Mouse (Mus musculus) heart, embryonic 15.5 days (tissue): ENCODE measurements at regions not wholly inside any gene's neighbourhood (a gene's known extent, or its start where the extent isn't known, plus 50 kb on each side); places are given as distances from the start of the nearest gene placed in this dataset.

Source experiments
- ATAC-seq: fragments of 200-750 bp; cut with Nextera tagmentation; replicated peaks from 2 replicates; pipeline ENCODE4 v1.8.0; 2017; ENCODE audit warnings: low read depth, moderate TSS enrichment; ENCODE audit not compliant: insufficient number of reproducible peaks, insufficient read depth, low FRiP score
- H3K27ac ChIP-seq: fragments of 300-500 bp; sonication (generic); 2 replicates; pipeline ENCODE4 v1.5.1; 2015; ENCODE audit warnings: mild to moderate bottlenecking, inconsistent platforms
- H3K27me3 ChIP-seq: fragments of 300-500 bp; sonication (generic); 2 replicates; pipeline ENCODE4 v1.6.1; 2015; ENCODE audit warnings: inconsistent platforms
- H3K36me3 ChIP-seq: fragments of 300-500 bp; sonication (generic); 2 replicates; pipeline ENCODE4 v1.6.1; 2015; ENCODE audit warnings: mild to moderate bottlenecking, inconsistent platforms
- H3K4me1 ChIP-seq: fragments of 300-500 bp; sonication (generic); replicated peaks from 2 replicates; pipeline ENCODE4 v1.6.1; 2015; ENCODE audit warnings: inconsistent platforms
- H3K4me2 ChIP-seq: fragments of 300-500 bp; sonication (generic); 2 replicates; pipeline ENCODE4 v1.6.1; 2015; ENCODE audit warnings: inconsistent platforms, mild to moderate bottlenecking, moderate library complexity
- H3K4me3 ChIP-seq: fragments of 300-500 bp; sonication (generic); 2 replicates; pipeline ENCODE4 v1.5.1; 2015; ENCODE audit warnings: mild to moderate bottlenecking, inconsistent platforms
- H3K9ac ChIP-seq: fragments of 300-500 bp; sonication (generic); 2 replicates; pipeline ENCODE4 v1.6.1; 2015; ENCODE audit warnings: mild to moderate bottlenecking, inconsistent platforms
- H3K9me3 ChIP-seq: fragments of 300-500 bp; sonication (generic); replicated peaks from 2 replicates; pipeline ENCODE4 v1.6.1; 2016; ENCODE audit warnings: inconsistent platforms
- WGBS: fragments of 180-500 bp; shearing (Covaris S2); methylation state at CpG from one replicate; pipeline ENCODE4 v1.1.7; 2015; ENCODE audit warnings: mixed read lengths; 5-methylcytosine and 5-hydroxymethylcytosine counted together

- no peaks in the 10 kb centered on the region for H3K27me3 ChIP-seq
- no peak overlapping the region for H3K4me3 ChIP-seq
- no peak overlapping the region for H3K9ac ChIP-seq
- no peaks in the 10 kb centered on the region for H3K9me3 ChIP-seq
- H3K4me1 ChIP-seq = no peaks in the 10 kb centered on the region
- H3K27ac ChIP-seq = no peak overlapping the region
- 58% methylated on average over 4 of the region's 4 CpGs for WGBS
- H3K36me3 ChIP-seq = no peaks in the 10 kb centered on the region
- ATAC-seq = no peak
- H3K4me2 ChIP-seq = no peak overlapping the region
Measured at GRCm38 (mm10) chr11:48250678-48251317, 262.0 kb upstream of the Sgcd start.

- ATAC-seq = no peak
- no peak overlapping the region for H3K9ac ChIP-seq
- H3K4me1 ChIP-seq = no peaks in the 10 kb centered on the region
- H3K27ac ChIP-seq = no peak overlapping the region
- no peaks in the 10 kb centered on the region for H3K36me3 ChIP-seq
- no peak overlapping the region for H3K4me3 ChIP-seq
- WGBS = 26% methylated on average over 1 of the region's 1 CpGs
- no peaks in the 10 kb centered on the region for H3K9me3 ChIP-seq
- no peaks in the 10 kb centered on the region for H3K27me3 ChIP-seq
- no peak overlapping the region for H3K4me2 ChIP-seq
Measured at GRCm38 (mm10) chr11:48249315-48249714, 260.5 kb upstream of the Sgcd start.

GRCm38 (mm10) chr11:48221156-48221555, 232.4 kb upstream of the Sgcd start:
- Histone ChIP-seq H3K27ac (no peak overlapping the region), H3K9me3 (no peaks in the 10 kb centered on the region), H3K4me1 (no peaks in the 10 kb centered on the region), H3K9ac (no peak overlapping the region), H3K36me3 (no peaks in the 10 kb centered on the region), H3K4me2 (no peak overlapping the region), H3K27me3 (no peaks in the 10 kb centered on the region), H3K4me3 (no peak overlapping the region)
- WGBS = 73% methylated on average over 4 of the region's 4 CpGs
- no peak for ATAC-seq

GRCm38 (mm10) chr11:48219157-48219556, 230.4 kb upstream of the Sgcd start:
- 48% methylated on average over 1 of the region's 1 CpGs for WGBS
- H3K27me3 ChIP-seq = no peaks in the 10 kb centered on the region
- no peak for ATAC-seq

GRCm38 (mm10) chr11:48216762-48217161, 228.0 kb upstream of the Sgcd start:
- Histone ChIP-seq H3K9ac (no peak overlapping the region), H3K4me3 (no peak overlapping the region), H3K9me3 (no peaks in the 10 kb centered on the region), H3K4me1 (no peaks in the 10 kb centered on the region), H3K4me2 (no peak overlapping the region), H3K36me3 (no peaks in the 10 kb centered on the region), H3K27me3 (no peaks in the 10 kb centered on the region), H3K27ac (no peak overlapping the region)
- no peak for ATAC-seq
- 54% methylated on average over 2 of the region's 2 CpGs for WGBS

More at GRCm38 (mm10) chr11:48219157-48219556, 230.4 kb upstream of the Sgcd start:
- H3K4me2 ChIP-seq = no peak overlapping the region
- no peaks in the 10 kb centered on the region for H3K36me3 ChIP-seq
- no peaks in the 10 kb centered on the region for H3K4me1 ChIP-seq
- H3K27ac ChIP-seq = no peak overlapping the region
- no peak overlapping the region for H3K4me3 ChIP-seq
- H3K9me3 ChIP-seq = no peaks in the 10 kb centered on the region
- H3K9ac ChIP-seq = no peak overlapping the region

GRCm38 (mm10) chr11:48186604-48187003, 197.8 kb upstream of the Sgcd start:
- Histone ChIP-seq H3K4me3 (no peak overlapping the region), H3K27ac (no peak overlapping the region), H3K4me1 (no peaks in the 10 kb centered on the region), H3K27me3 (no peaks in the 10 kb centered on the region), H3K9me3 (no peaks in the 10 kb centered on the region), H3K9ac (no peak overlapping the region), H3K4me2 (no peak overlapping the region), H3K36me3 (no peaks in the 10 kb centered on the region)
- ATAC-seq = no peak
- WGBS = 64% methylated on average over 4 of the region's 4 CpGs

GRCm38 (mm10) chr11:48178943-48179342, 190.2 kb upstream of the Sgcd start:
- Histone ChIP-seq H3K27ac (no peak overlapping the region), H3K9ac (no peak overlapping the region), H3K4me3 (no peak overlapping the region), H3K4me1 (no peaks in the 10 kb centered on the region), H3K9me3 (no peaks in the 10 kb centered on the region), H3K36me3 (no peaks in the 10 kb centered on the region), H3K27me3 (no peaks in the 10 kb centered on the region), H3K4me2 (no peak overlapping the region)
- no peak for ATAC-seq

- Histone ChIP-seq H3K4me1 (no peaks in the 10 kb centered on the region), H3K4me2 (no peak overlapping the region), H3K27me3 (no peaks in the 10 kb centered on the region), H3K9ac (no peak overlapping the region), H3K9me3 (no peaks in the 10 kb centered on the region), H3K36me3 (no peaks in the 10 kb centered on the region), H3K27ac (no peak overlapping the region), H3K4me3 (no peak overlapping the region)
- ATAC-seq = no peak
- 32% methylated on average over 3 of the region's 3 CpGs for WGBS
Measured at GRCm38 (mm10) chr11:48178174-48178573, 189.4 kb upstream of the Sgcd start.

GRCm38 (mm10) chr11:48176451-48176850, 187.7 kb upstream of the Sgcd start:
- H3K4me1 ChIP-seq = no peaks in the 10 kb centered on the region
- no peaks in the 10 kb centered on the region for H3K27me3 ChIP-seq
- WGBS = 48% methylated on average over 4 of the region's 4 CpGs
- H3K27ac ChIP-seq = no peak overlapping the region
- no peak for ATAC-seq
- H3K4me3 ChIP-seq = no peak overlapping the region
- H3K9me3 ChIP-seq = no peaks in the 10 kb centered on the region
- H3K36me3 ChIP-seq = no peaks in the 10 kb centered on the region
- H3K9ac ChIP-seq = no peak overlapping the region
- H3K4me2 ChIP-seq = no peak overlapping the region

- 55% methylated on average over 6 of the region's 6 CpGs for WGBS
- H3K4me2 ChIP-seq = no peak overlapping the region
- H3K4me3 ChIP-seq = no peak overlapping the region
- H3K4me1 ChIP-seq = no peaks in the 10 kb centered on the region
- H3K9ac ChIP-seq = no peak overlapping the region
- no peaks in the 10 kb centered on the region for H3K27me3 ChIP-seq
- H3K36me3 ChIP-seq = no peaks in the 10 kb centered on the region
- ATAC-seq = no peak
- H3K27ac ChIP-seq = no peak overlapping the region
- H3K9me3 ChIP-seq = no peaks in the 10 kb centered on the region
Measured at GRCm38 (mm10) chr11:48152219-48152618, 163.4 kb upstream of the Sgcd start.

GRCm38 (mm10) chr11:48133335-48133734, 144.6 kb upstream of the Sgcd start:
- Histone ChIP-seq H3K36me3 (no peaks in the 10 kb centered on the region), H3K9ac (no peak overlapping the region), H3K4me2 (no peak overlapping the region), H3K27me3 (no peaks in the 10 kb centered on the region), H3K4me3 (no peak overlapping the region), H3K4me1 (no peaks in the 10 kb centered on the region), H3K27ac (no peak overlapping the region), H3K9me3 (no peaks in the 10 kb centered on the region)
- ATAC-seq = no peak

- no peak overlapping the region for H3K4me3 ChIP-seq
- no peak overlapping the region for H3K9ac ChIP-seq
- no peaks in the 10 kb centered on the region for H3K9me3 ChIP-seq
- no peak for ATAC-seq
- no peaks in the 10 kb centered on the region for H3K27me3 ChIP-seq
- no peaks in the 10 kb centered on the region for H3K36me3 ChIP-seq
- WGBS = 76% methylated on average over 3 of the region's 3 CpGs
- H3K4me1 ChIP-seq = no peaks in the 10 kb centered on the region
- no peak overlapping the region for H3K27ac ChIP-seq
- H3K4me2 ChIP-seq = no peak overlapping the region
Measured at GRCm38 (mm10) chr11:48098063-48098462, 109.3 kb upstream of the Sgcd start.
